Mouse (Mus musculus) testis, postnatal 14 days (tissue): ENCODE results near the gene Sept11.

ENCODE experiments used
- DNase-seq: peaks from one replicate; pipeline ENCODE4 v3.0.0; 2021; ENCODE audit warnings: low spot score

The Sept11 gene

GRCm38 (mm10) chr5:93092857-93093622 is at the start of gene Sept11:
Sept11 (plus strand) TSS chr5:93093437.
- DNase-seq: peak; percentile 88

GRCm38 (mm10) chr5:93043688-93044583 is 49.3 kb upstream of the Sept11 start:
- DNase-seq: no peak

GRCm38 (mm10) chr5:93044584-93045370 is 48.5 kb upstream of the Sept11 start, which contains the start of gene Sowahb:
Sowahb (minus strand) TSS chr5:93045022.
- peak; percentile 31 for DNase-seq

GRCm38 (mm10) chr5:93045371-93045714 is 47.9 kb upstream of the Sept11 start:
- no peak for DNase-seq

GRCm38 (mm10) chr5:93046306-93046845 is 46.9 kb upstream of the Sept11 start:
- no peak for DNase-seq

GRCm38 (mm10) chr5:93048481-93049240 is 44.6 kb upstream of the Sept11 start:
- DNase-seq: no peak

- DNase-seq: no peak
These were observed 43.3 kb upstream of the Sept11 start for GRCm38 (mm10) chr5:93049971-93050370.

- DNase-seq: no peak
These were observed 42.2 kb upstream of the Sept11 start for GRCm38 (mm10) chr5:93051041-93051440.

- DNase-seq: no peak
These were observed 41.3 kb upstream of the Sept11 start for GRCm38 (mm10) chr5:93051951-93052350.

GRCm38 (mm10) chr5:93053606-93054397 is 39.4 kb upstream of the Sept11 start:
- DNase-seq: no peak

- DNase-seq: no peak
These were observed 32.4 kb upstream of the Sept11 start for GRCm38 (mm10) chr5:93060865-93061264.

GRCm38 (mm10) chr5:93077661-93078323 is 15.4 kb upstream of the Sept11 start:
- no peak for DNase-seq

- DNase-seq: no peak
These were observed 13.6 kb upstream of the Sept11 start for GRCm38 (mm10) chr5:93079596-93079995.

GRCm38 (mm10) chr5:93085015-93085598 is 8.1 kb upstream of the Sept11 start:
- no peak for DNase-seq

- no peak for DNase-seq
These were observed 7.3 kb upstream of the Sept11 start for GRCm38 (mm10) chr5:93085900-93086299.

- DNase-seq: no peak
These were observed 2.0 kb upstream of the Sept11 start for GRCm38 (mm10) chr5:93091266-93091665.

- no peak for DNase-seq
These were observed 973 bp upstream of the Sept11 start for GRCm38 (mm10) chr5:93092147-93092781.

- peak; percentile 22 for DNase-seq
These were observed 646 bp downstream of the Sept11 start for GRCm38 (mm10) chr5:93093638-93094527.
